Mouse (Mus musculus): ENCODE measurements around the gene Pafah1b1. TPM values are rescaled to one million over a fixed set of nuclear protein-coding genes. Genes with fewer than 3 reads are reported as not detected.

Gene Pafah1b1
- polyA plus RNA-seq, 1 experiment from 2014 or later = 83.3 TPM

- Histone ChIP-seq H3K4me3 (ENCODE audit: low read depth, low read length) (no peak overlapping the region), H3K27me3 (ENCODE audit: control insufficient read depth, insufficient read depth, low read length) (no peaks in the 10 kb centered on the region), H3K4me2 (ENCODE audit: low read depth, severe bottlenecking) (no peak overlapping the region), H3K9me3 (ENCODE audit: control insufficient read depth, low read length) (no peaks in the 10 kb centered on the region), H3K4me1 (ENCODE audit: control insufficient read depth, insufficient read depth, low read length) (no peaks in the 10 kb centered on the region), H3K36me3 (ENCODE audit: control insufficient read depth, insufficient read depth, low read length) (no peaks in the 10 kb centered on the region), H3K27ac (replicated peaks; ENCODE audit: low read depth, low read length) (no peak overlapping the region), H3K9ac (ENCODE audit: low read length) (no peak overlapping the region)
- 31% methylated on average over 7 of the region's 7 CpGs for WGBS
- ATAC-seq (ENCODE audit: insufficient number of reproducible peaks, low FRiP score, low TSS enrichment, low read depth) (no peak), DNase-seq (ENCODE audit: low spot score) (no peak)
These were observed 10.4 kb upstream of the Pafah1b1 start for GRCm38 (mm10) chr11:74734917-74735316.

GRCm38 (mm10) chr11:74725181-74725580 lies 711 bp upstream of the Pafah1b1 start:
- Histone ChIP-seq H3K9me3 (ENCODE audit: control insufficient read depth, low read length) (no peaks in the 10 kb centered on the region), H3K9ac (ENCODE audit: low read length) (no peak overlapping the region), H3K4me1 (ENCODE audit: control insufficient read depth, insufficient read depth, low read length) (peaks cover 8% of the 10 kb centered on the region), H3K36me3 (ENCODE audit: control insufficient read depth, insufficient read depth, low read length) (no peaks in the 10 kb centered on the region), H3K4me3 (ENCODE audit: low read depth, low read length) (no peak overlapping the region), H3K27ac (replicated peaks; ENCODE audit: low read depth, low read length) (no peak overlapping the region), H3K4me2 (ENCODE audit: low read depth, severe bottlenecking) (no peak overlapping the region), H3K27me3 (ENCODE audit: control insufficient read depth, insufficient read depth, low read length) (no peaks in the 10 kb centered on the region)
- DNase-seq (ENCODE audit: low spot score) = no peak
- WGBS = 71% methylated on average over 5 of the region's 5 CpGs
- no peak for ATAC-seq (ENCODE audit: insufficient number of reproducible peaks, low FRiP score, low TSS enrichment, low read depth)

GRCm38 (mm10) chr11:74723357-74724234 lies 874 bp downstream of the Pafah1b1 start:
- H3K4me3 ChIP-seq (ENCODE audit: low read depth, low read length) = peak overlapping the region; percentile 99
- WGBS = 0% methylated on average over 49 of the region's 75 CpGs
- H3K4me2 ChIP-seq (ENCODE audit: low read depth, severe bottlenecking) = peak overlapping the region; percentile 66
- peak; percentile 78 for ATAC-seq (ENCODE audit: insufficient number of reproducible peaks, low FRiP score, low TSS enrichment, low read depth)
- H3K9ac ChIP-seq (ENCODE audit: low read length) = peak overlapping the region; percentile 97
- H3K36me3 ChIP-seq (ENCODE audit: control insufficient read depth, insufficient read depth, low read length) = no peaks in the 10 kb centered on the region
- no peaks in the 10 kb centered on the region for H3K27me3 ChIP-seq (ENCODE audit: control insufficient read depth, insufficient read depth, low read length)
- H3K27ac ChIP-seq (replicated peaks; ENCODE audit: low read depth, low read length) = peak overlapping the region; percentile 96
- H3K9me3 ChIP-seq (ENCODE audit: control insufficient read depth, low read length) = no peaks in the 10 kb centered on the region
- peaks cover 8% of the 10 kb centered on the region for H3K4me1 ChIP-seq (ENCODE audit: control insufficient read depth, insufficient read depth, low read length)
- DNase-seq (ENCODE audit: low spot score) = peak; percentile 86

GRCm38 (mm10) chr11:74721971-74722370 lies 2.5 kb downstream of the Pafah1b1 start:
- no peak overlapping the region for H3K9ac ChIP-seq (ENCODE audit: low read length)
- ATAC-seq (ENCODE audit: insufficient number of reproducible peaks, low FRiP score, low TSS enrichment, low read depth) (no peak), DNase-seq (ENCODE audit: low spot score) (no peak)
- H3K4me3 ChIP-seq (ENCODE audit: low read depth, low read length) = no peak overlapping the region
- H3K27ac ChIP-seq (replicated peaks; ENCODE audit: low read depth, low read length) = no peak overlapping the region
- no peaks in the 10 kb centered on the region for H3K36me3 ChIP-seq (ENCODE audit: control insufficient read depth, insufficient read depth, low read length)
- 70% methylated on average over 3 of the region's 3 CpGs for WGBS
- peaks cover 8% of the 10 kb centered on the region for H3K4me1 ChIP-seq (ENCODE audit: control insufficient read depth, insufficient read depth, low read length)
- H3K4me2 ChIP-seq (ENCODE audit: low read depth, severe bottlenecking) = peak overlapping the region; percentile 40; the same call in 1 of the 2 replicates
- H3K9me3 ChIP-seq (ENCODE audit: control insufficient read depth, low read length) = no peaks in the 10 kb centered on the region
- no peaks in the 10 kb centered on the region for H3K27me3 ChIP-seq (ENCODE audit: control insufficient read depth, insufficient read depth, low read length)

GRCm38 (mm10) chr11:74721141-74721540 lies 3.3 kb downstream of the Pafah1b1 start:
- H3K9ac ChIP-seq (ENCODE audit: low read length) = no peak overlapping the region
- no peaks in the 10 kb centered on the region for H3K36me3 ChIP-seq (ENCODE audit: control insufficient read depth, insufficient read depth, low read length)
- no peak overlapping the region for H3K4me3 ChIP-seq (ENCODE audit: low read depth, low read length)
- no peaks in the 10 kb centered on the region for H3K27me3 ChIP-seq (ENCODE audit: control insufficient read depth, insufficient read depth, low read length)
- H3K9me3 ChIP-seq (ENCODE audit: control insufficient read depth, low read length) = no peaks in the 10 kb centered on the region
- WGBS = 84% methylated on average over 2 of the region's 2 CpGs
- ATAC-seq (ENCODE audit: insufficient number of reproducible peaks, low FRiP score, low TSS enrichment, low read depth) = no peak
- peaks cover 8% of the 10 kb centered on the region for H3K4me1 ChIP-seq (ENCODE audit: control insufficient read depth, insufficient read depth, low read length)
- no peak for DNase-seq (ENCODE audit: low spot score)
- no peak overlapping the region for H3K4me2 ChIP-seq (ENCODE audit: low read depth, severe bottlenecking)
- no peak overlapping the region for H3K27ac ChIP-seq (replicated peaks; ENCODE audit: low read depth, low read length)

- DNase-seq (ENCODE audit: low spot score) (no peak), ATAC-seq (ENCODE audit: insufficient number of reproducible peaks, low FRiP score, low TSS enrichment, low read depth) (no peak)
- no peaks in the 10 kb centered on the region for H3K36me3 ChIP-seq (ENCODE audit: control insufficient read depth, insufficient read depth, low read length)
- H3K4me2 ChIP-seq (ENCODE audit: low read depth, severe bottlenecking) = no peak overlapping the region
- no peaks in the 10 kb centered on the region for H3K27me3 ChIP-seq (ENCODE audit: control insufficient read depth, insufficient read depth, low read length)
- WGBS = 79% methylated on average over 1 of the region's 1 CpGs
- H3K9ac ChIP-seq (ENCODE audit: low read length) = no peak overlapping the region
- H3K4me3 ChIP-seq (ENCODE audit: low read depth, low read length) = no peak overlapping the region
- peaks cover 8% of the 10 kb centered on the region for H3K4me1 ChIP-seq (ENCODE audit: control insufficient read depth, insufficient read depth, low read length)
- no peaks in the 10 kb centered on the region for H3K9me3 ChIP-seq (ENCODE audit: control insufficient read depth, low read length)
- no peak overlapping the region for H3K27ac ChIP-seq (replicated peaks; ENCODE audit: low read depth, low read length)
These were observed 3.8 kb downstream of the Pafah1b1 start for GRCm38 (mm10) chr11:74720668-74721067.

- WGBS = 96% methylated on average over 3 of the region's 3 CpGs
- Histone ChIP-seq H3K9ac (ENCODE audit: low read length) (no peak overlapping the region), H3K36me3 (ENCODE audit: control insufficient read depth, insufficient read depth, low read length) (no peaks in the 10 kb centered on the region; the same call in 1 of the 2 replicates), H3K27me3 (ENCODE audit: control insufficient read depth, insufficient read depth, low read length) (no peaks in the 10 kb centered on the region), H3K4me3 (ENCODE audit: low read depth, low read length) (no peak overlapping the region), H3K4me2 (ENCODE audit: low read depth, severe bottlenecking) (no peak overlapping the region), H3K9me3 (ENCODE audit: control insufficient read depth, low read length) (no peaks in the 10 kb centered on the region), H3K27ac (replicated peaks; ENCODE audit: low read depth, low read length) (no peak overlapping the region), H3K4me1 (ENCODE audit: control insufficient read depth, insufficient read depth, low read length) (peaks cover 3% of the 10 kb centered on the region; the same call in 1 of the 2 replicates)
- DNase-seq (ENCODE audit: low spot score) = no peak
- no peak for ATAC-seq (ENCODE audit: insufficient number of reproducible peaks, low FRiP score, low TSS enrichment, low read depth)
These were observed 8.4 kb downstream of the Pafah1b1 start for GRCm38 (mm10) chr11:74715971-74716525.

- H3K27me3 ChIP-seq (ENCODE audit: control insufficient read depth, insufficient read depth, low read length) = no peaks in the 10 kb centered on the region
- 96% methylated on average over 1 of the region's 1 CpGs for WGBS
- no peak for ATAC-seq (ENCODE audit: insufficient number of reproducible peaks, low FRiP score, low TSS enrichment, low read depth)
- no peak overlapping the region for H3K4me2 ChIP-seq (ENCODE audit: low read depth, severe bottlenecking)
- no peak for DNase-seq (ENCODE audit: low spot score)
- H3K4me1 ChIP-seq (ENCODE audit: control insufficient read depth, insufficient read depth, low read length) = no peaks in the 10 kb centered on the region
- H3K27ac ChIP-seq (replicated peaks; ENCODE audit: low read depth, low read length) = no peak overlapping the region
- no peak overlapping the region for H3K4me3 ChIP-seq (ENCODE audit: low read depth, low read length)
- no peaks in the 10 kb centered on the region; the same call in 1 of the 2 replicates for H3K36me3 ChIP-seq (ENCODE audit: control insufficient read depth, insufficient read depth, low read length)
- H3K9ac ChIP-seq (ENCODE audit: low read length) = no peak overlapping the region
- no peaks in the 10 kb centered on the region for H3K9me3 ChIP-seq (ENCODE audit: control insufficient read depth, low read length)
These were observed 13.8 kb downstream of the Pafah1b1 start for GRCm38 (mm10) chr11:74710671-74711070.
